ENCODE assay signal across 9 mouse cellular contexts in genomic region chr19:44418945-44419344, GRCm38 (mm10). TPM values are rescaled to one million over a fixed set of nuclear protein-coding genes. Genes with fewer than 3 reads are reported as not detected.
DNase-seq lines count a peak whose midpoint lies in the region; ATAC-seq and TF ChIP-seq lines count a peak whose summit lies in the region.
"Had no signal": no experiment of that assay in that cellular context is flagged by ENCODE, and none has a peak within 500 bp of the region (broad histone marks: within the 10 kb centered on the region; RNA-seq: fewer than 3 reads in every experiment).

No protein-coding gene starts in this region.

- H3K9ac ChIP-seq in embryonic facial prominence, embryonic 13.5 days: 0 out of 2 replicates have a peak overlapping the region, but pooled peaks have one; percentile 11
- H3K9ac ChIP-seq in hindbrain, embryonic 14.5 days: no peak overlapping the region
- H3K9ac ChIP-seq in midbrain, embryonic 14.5 days (replicated peaks; ENCODE audit: low read length): no peak overlapping the region

- ATAC-seq in frontal cortex, adult (ENCODE audit: low TSS enrichment): no peak
- no peak for ATAC-seq in embryonic facial prominence, embryonic 13.5 days (ENCODE audit: insufficient number of reproducible peaks, insufficient read depth, low FRiP score, low TSS enrichment, low read depth)
- ATAC-seq in hindbrain, embryonic 14.5 days (ENCODE audit: low FRiP score): no peak
- no peak for ATAC-seq in midbrain, embryonic 14.5 days (ENCODE audit: low FRiP score, low TSS enrichment)

- H3K36me3 ChIP-seq in embryonic facial prominence, embryonic 13.5 days: no peaks in the 10 kb centered on the region
- no peaks in the 10 kb centered on the region for H3K36me3 ChIP-seq in hindbrain, embryonic 14.5 days (replicated peaks; ENCODE audit: control insufficient read depth, insufficient read depth)
- H3K36me3 ChIP-seq in midbrain, embryonic 14.5 days (ENCODE audit: control insufficient read depth, insufficient read depth, low read length): no peaks in the 10 kb centered on the region
- H3K36me3 ChIP-seq in spleen, adult 2 months (ENCODE audit: control insufficient read depth, insufficient read depth, low read length): no peaks in the 10 kb centered on the region

- peak; percentile 69; the same call in 1 of the 2 replicates for TF ChIP-seq CTCF in spleen, adult 2 months (IDR thresholded peaks at IDR 0.05; ENCODE audit: extremely low read depth, insufficient read depth, insufficient read length, insufficient replicate concordance)

- no peak overlapping the region for H3K27ac ChIP-seq in embryonic facial prominence, embryonic 13.5 days
- no peak overlapping the region for H3K27ac ChIP-seq in hindbrain, embryonic 14.5 days
- H3K27ac ChIP-seq in midbrain, embryonic 14.5 days (replicated peaks; ENCODE audit: low read depth, low read length): no peak overlapping the region
- no peak overlapping the region for H3K27ac ChIP-seq in spleen, adult 2 months (ENCODE audit: insufficient read depth, low read length)

- peaks cover 4% of the 10 kb centered on the region; the same call in 1 of the 2 replicates for H3K27me3 ChIP-seq in embryonic facial prominence, embryonic 13.5 days
- H3K27me3 ChIP-seq in hindbrain, embryonic 14.5 days (ENCODE audit: control insufficient read depth, insufficient read depth, low read length): no peaks in the 10 kb centered on the region; the same call in 1 of the 2 replicates
- H3K27me3 ChIP-seq in midbrain, embryonic 14.5 days (ENCODE audit: control insufficient read depth, insufficient read depth, low read length): no peaks in the 10 kb centered on the region
- H3K27me3 ChIP-seq in spleen, adult 2 months (ENCODE audit: control insufficient read depth, insufficient read depth, low read length): no peaks in the 10 kb centered on the region

- WGBS in embryonic facial prominence, embryonic 13.5 days: 20% methylated on average over 4 of the region's 4 CpGs
- WGBS in hindbrain, embryonic 14.5 days: 26% methylated on average over 4 of the region's 4 CpGs
- WGBS in midbrain, embryonic 14.5 days: 18% methylated on average over 4 of the region's 4 CpGs
- WGBS in spleen, adult 2 months: 25% methylated on average over 4 of the region's 4 CpGs

- DNase-seq in frontal cortex, adult 2 months (ENCODE audit: extremely low spot score in 1 of 2, low spot score in 1 of 2): peak; percentile 29 to 86
- DNase-seq in adrenal gland, postnatal 4 days (ENCODE audit: low spot score in 2 of 2): peak; percentile 40 to 47
- DNase-seq in hindbrain, embryonic 14.5 days (ENCODE audit: low spot score): peak; percentile 90
- peak; percentile 67 to 69 for DNase-seq in left cerebral cortex, adult 18-20 months (ENCODE audit: low spot score in 2 of 2)
- peak; percentile 91 for DNase-seq in midbrain, embryonic 14.5 days
- peak; percentile 39 to 74 for DNase-seq in spleen, adult 2 months (ENCODE audit: low read depth in 1 of 2, low spot score in 2 of 2)

- no peaks in the 10 kb centered on the region for H3K4me1 ChIP-seq in embryonic facial prominence, embryonic 13.5 days
- H3K4me1 ChIP-seq in hindbrain, embryonic 14.5 days (replicated peaks; ENCODE audit: control insufficient read depth, insufficient read depth, low read length): no peaks in the 10 kb centered on the region
- H3K4me1 ChIP-seq in midbrain, embryonic 14.5 days (ENCODE audit: control insufficient read depth, insufficient read depth, low read length): no peaks in the 10 kb centered on the region
- peaks cover 7% of the 10 kb centered on the region; the same call in 1 of the 2 replicates for H3K4me1 ChIP-seq in spleen, adult 2 months (ENCODE audit: control insufficient read depth, insufficient read depth, insufficient read length)

- H3K4me2 ChIP-seq in embryonic facial prominence, embryonic 13.5 days: no peak overlapping the region
- H3K4me2 ChIP-seq in hindbrain, embryonic 14.5 days (replicated peaks): no peak overlapping the region
- H3K4me2 ChIP-seq in midbrain, embryonic 14.5 days (ENCODE audit: low read length): no peak overlapping the region

- H3K9me3 ChIP-seq in embryonic facial prominence, embryonic 13.5 days: no peaks in the 10 kb centered on the region
- H3K9me3 ChIP-seq in hindbrain, embryonic 14.5 days (ENCODE audit: control insufficient read depth, low read length): no peaks in the 10 kb centered on the region
- H3K9me3 ChIP-seq in midbrain, embryonic 14.5 days (ENCODE audit: control insufficient read depth, low read length): no peaks in the 10 kb centered on the region
- H3K9me3 ChIP-seq: megakaryocyte, embryonic 14.5 days had no signal

- no peak for TF ChIP-seq POLR2A in spleen, adult 2 months (IDR thresholded peaks at IDR 0.05; ENCODE audit: low read depth, low read length)

- no peak overlapping the region for H3K4me3 ChIP-seq in embryonic facial prominence, embryonic 13.5 days
- H3K4me3 ChIP-seq in hindbrain, embryonic 14.5 days (replicated peaks; ENCODE audit: low read length): no peak overlapping the region
- H3K4me3 ChIP-seq in midbrain, embryonic 14.5 days (replicated peaks; ENCODE audit: low read depth, low read length): no peak overlapping the region
- H3K4me3 ChIP-seq in spleen, adult 2 months (ENCODE audit: extremely low read depth, insufficient read depth, insufficient read length): no peak overlapping the region
- H3K4me3 ChIP-seq: megakaryocyte, embryonic 14.5 days had no signal

RNA-seq across cellular contexts. Expression of gene Scd1, which starts 11.3 kb away (rescaled TPM):
- 111 and 161 TPM in 2 replicates for polyA plus RNA-seq in frontal cortex, adult 2 months (2012; rRNA removed)
- 100 to 1,000 TPM; 121 to 159 TPM for total RNA-seq in adrenal gland, postnatal 4 days (2021)
- 6.7 and 9.0 TPM in 2 replicates for polyA plus RNA-seq in embryonic facial prominence, embryonic 13.5 days (2015; fragmentation: Nextera tagmentation; extraction: Ambion mirVana)
- 8.4 and 10.6 TPM in 2 replicates for polyA plus RNA-seq in hindbrain, embryonic 14.5 days (2014; fragmentation: Nextera tagmentation; extraction: Ambion mirVana)
- total RNA-seq in left cerebral cortex, adult 18-20 months (2021): 100 to 1,000 TPM; 126 to 146 TPM
- 5.9 and 6.8 TPM in 2 replicates for polyA plus RNA-seq in midbrain, embryonic 14.5 days (2014; fragmentation: Nextera tagmentation; extraction: Ambion mirVana)
- polyA plus RNA-seq in spleen, adult 2 months (2012; rRNA removed): 251 and 307 TPM in 2 replicates
